Mouse (Mus musculus) forebrain, postnatal 0 days (tissue): ENCODE results near the gene Lpgat1. TPM values are rescaled to one million over a fixed set of nuclear protein-coding genes. Genes with fewer than 3 reads are reported as not detected.

Experiments
- ATAC-seq: fragments of 200-750 bp; cut with Nextera tagmentation; 2 replicates; pipeline ENCODE4 v1.8.0; 2017; ENCODE audit warnings: mild to moderate bottlenecking, moderate library complexity
- DNase-seq: peaks from one replicate; pipeline ENCODE4 v3.0.0-alpha.2; 2015
- H3K27ac ChIP-seq: fragments of 300-500 bp; sonication (generic); 2 replicates; pipeline ENCODE4 v1.5.1; 2014; ENCODE audit warnings: low read depth, mild to moderate bottlenecking, antibody characterized with exemption, low read length, moderate library complexity, mixed read lengths
- H3K27me3 ChIP-seq: fragments of 300-500 bp; sonication (generic); 2 replicates; pipeline ENCODE4 v1.6.1; 2014; ENCODE audit warnings: mild to moderate bottlenecking, low read length, mixed read lengths; ENCODE audit not compliant: insufficient read depth
- H3K36me3 ChIP-seq: fragments of 300-500 bp; sonication (generic); 2 replicates; pipeline ENCODE4 v1.6.1; 2014; ENCODE audit warnings: mild to moderate bottlenecking, moderate library complexity; ENCODE audit not compliant: insufficient read depth
- H3K4me1 ChIP-seq: fragments of 300-500 bp; sonication (generic); 2 replicates; pipeline ENCODE4 v1.6.1; 2014; ENCODE audit warnings: antibody characterized with exemption; ENCODE audit not compliant: insufficient read depth
- H3K4me2 ChIP-seq: fragments of 300-500 bp; sonication (generic); 2 replicates; pipeline ENCODE4 v1.6.1; 2014; ENCODE audit warnings: low read depth, mild to moderate bottlenecking, moderate library complexity
- H3K4me3 ChIP-seq: fragments of 300-500 bp; sonication (generic); 2 replicates; pipeline ENCODE4 v1.5.1; 2014; ENCODE audit warnings: low read depth, low read length, mixed read lengths
- H3K9ac ChIP-seq: fragments of 300-500 bp; sonication (generic); 2 replicates; pipeline ENCODE4 v1.6.1; 2014; ENCODE audit warnings: mild to moderate bottlenecking
- H3K9me3 ChIP-seq: fragments of 300-500 bp; sonication (generic); 2 replicates; pipeline ENCODE4 v1.6.1; 2016; ENCODE audit warnings: low read length
- CTCF ChIP-seq: sonication (generic); IDR thresholded peaks from 2 replicates; pipeline ENCODE4 v1.5.1; 2016; ENCODE audit warnings: antibody characterized with exemption, control low read depth, low read depth
- WGBS: fragments of 180-500 bp; shearing (Covaris S2); extraction: QIAGEN DNeasy Blood & Tissue Kit; methylation state at CpG from one replicate; pipeline ENCODE4 v1.1.7; 2014; 5-methylcytosine and 5-hydroxymethylcytosine counted together
- polyA plus RNA-seq: library from polyadenylated mRNA; unstranded; fragments of >200 nt; fragmentation: Nextera tagmentation; extraction: Ambion mirVana; gene quantifications from 2 replicates; pipeline ENCODE4 v1.2.1, GENCODE M21; 2015
- total RNA-seq: library from RNA; depleted of rRNA; stranded (reverse); fragments of >200 nt; gene quantifications from 2 replicates; pipeline ENCODE4 v1.2.3, GENCODE M21; 2014

Lpgat1 gene
- total and polyA plus RNA-seq, 2 experiments from 2014 or later: 46.6 to 73.8 TPM

DNA sequence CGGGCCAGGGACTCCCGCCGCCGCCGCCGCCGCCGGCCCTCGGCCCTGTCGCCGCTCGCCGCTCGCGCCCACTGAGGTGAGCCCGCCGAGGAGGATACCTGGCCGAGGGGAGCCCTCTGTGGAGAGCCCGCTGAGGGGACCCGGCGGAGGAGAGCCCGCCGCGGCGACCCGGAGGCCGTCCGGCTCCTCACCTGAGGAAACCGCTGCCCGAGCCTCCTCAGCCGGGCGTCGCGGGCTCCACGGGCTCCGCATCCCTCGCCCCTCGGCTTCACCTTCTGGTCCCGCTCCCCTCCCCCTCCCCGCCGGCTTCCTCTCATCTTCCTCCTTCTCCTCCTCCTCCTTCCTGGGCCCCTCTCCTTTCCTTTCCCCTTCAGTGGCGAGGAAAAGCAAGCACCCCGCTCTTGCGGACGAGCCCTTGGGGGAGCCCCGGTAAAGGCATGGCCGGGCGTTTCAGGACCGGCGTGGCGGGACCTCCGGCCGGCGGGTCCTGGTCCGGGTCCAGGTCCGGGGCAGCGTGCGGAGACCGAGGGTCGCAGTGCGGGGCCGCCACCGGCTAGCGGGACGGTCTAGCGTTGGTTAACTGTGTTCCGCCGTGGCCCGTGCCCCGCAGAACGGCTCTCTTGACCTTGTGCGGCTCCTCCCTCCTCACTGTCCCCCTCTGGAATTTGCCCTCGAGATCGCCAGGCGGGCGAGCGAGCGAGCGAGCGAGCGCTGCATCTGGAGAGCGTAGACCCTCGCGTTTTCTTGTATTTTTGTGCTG, 1.1 kb downstream of the Lpgat1 start:
- peak overlapping the region; percentile 62 for H3K4me2 ChIP-seq
- H3K36me3 ChIP-seq: peaks cover under 1% of the 10 kb centered on the region; the same call in 1 of the 2 replicates
- H3K4me3 ChIP-seq: peak overlapping the region; percentile 84
- WGBS: 3% methylated on average over 66 of the region's 84 CpGs
- DNase-seq: peak; percentile 56
- TF ChIP-seq CTCF: no peak
- no peaks in the 10 kb centered on the region for H3K27me3 ChIP-seq
- peak; percentile 34 for ATAC-seq
- H3K9me3 ChIP-seq: no peaks in the 10 kb centered on the region
- H3K4me1 ChIP-seq: no peaks in the 10 kb centered on the region
- H3K9ac ChIP-seq: peak overlapping the region; percentile 94
- peak overlapping the region; percentile 94 for H3K27ac ChIP-seq

- H3K9me3 ChIP-seq: no peaks in the 10 kb centered on the region
- WGBS: 9% methylated on average over 11 of the region's 11 CpGs
- ATAC-seq: no peak
- H3K4me2 ChIP-seq: peak overlapping the region; percentile 62
- H3K27me3 ChIP-seq: no peaks in the 10 kb centered on the region
- peak; percentile 51 for DNase-seq
- H3K36me3 ChIP-seq: peaks cover 7% of the 10 kb centered on the region
- peak overlapping the region; percentile 94 for H3K9ac ChIP-seq
- H3K4me3 ChIP-seq: peak overlapping the region; percentile 84
- TF ChIP-seq CTCF: no peak
- no peaks in the 10 kb centered on the region for H3K4me1 ChIP-seq
- peak overlapping the region; percentile 94 for H3K27ac ChIP-seq
These were observed 1.7 kb downstream of the Lpgat1 start for GRCm38 (mm10) chr1:191719326-191719725.

DNA sequence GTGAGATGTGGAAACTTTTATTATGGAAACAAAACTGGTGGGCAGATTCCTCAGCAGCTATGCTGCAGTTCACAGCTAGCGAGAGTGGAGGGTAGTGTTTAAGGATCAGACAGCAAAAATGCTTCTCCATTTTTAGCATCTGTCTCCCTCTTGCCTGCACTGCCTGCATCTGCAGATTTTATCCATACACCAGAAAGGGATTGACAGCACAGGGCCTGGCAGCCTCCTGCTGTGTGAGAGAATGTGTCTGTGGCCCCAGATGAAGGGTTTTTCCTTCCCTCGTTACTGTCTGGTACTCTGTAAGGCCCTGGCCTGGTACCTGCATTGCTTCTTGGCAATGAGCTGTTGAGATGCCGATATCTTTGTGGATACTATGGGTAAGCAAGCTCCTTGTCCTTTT, 2.8 kb downstream of the Lpgat1 start:
- no peaks in the 10 kb centered on the region for H3K4me1 ChIP-seq
- WGBS: 32% methylated on average over 3 of the region's 3 CpGs
- peak; percentile 38 for DNase-seq
- 0 out of 2 replicates have a peak overlapping the region, but pooled peaks have one; percentile 47 for H3K27ac ChIP-seq
- peak overlapping the region; percentile 30 for H3K4me3 ChIP-seq
- peaks cover 8% of the 10 kb centered on the region for H3K36me3 ChIP-seq
- H3K4me2 ChIP-seq: peak overlapping the region; percentile 62
- peak; percentile 34 for TF ChIP-seq CTCF
- no peaks in the 10 kb centered on the region for H3K27me3 ChIP-seq
- H3K9me3 ChIP-seq: no peaks in the 10 kb centered on the region
- peak; percentile 25; the same call in 1 of the 2 replicates for ATAC-seq
- H3K9ac ChIP-seq: peak overlapping the region; percentile 48

DNA sequence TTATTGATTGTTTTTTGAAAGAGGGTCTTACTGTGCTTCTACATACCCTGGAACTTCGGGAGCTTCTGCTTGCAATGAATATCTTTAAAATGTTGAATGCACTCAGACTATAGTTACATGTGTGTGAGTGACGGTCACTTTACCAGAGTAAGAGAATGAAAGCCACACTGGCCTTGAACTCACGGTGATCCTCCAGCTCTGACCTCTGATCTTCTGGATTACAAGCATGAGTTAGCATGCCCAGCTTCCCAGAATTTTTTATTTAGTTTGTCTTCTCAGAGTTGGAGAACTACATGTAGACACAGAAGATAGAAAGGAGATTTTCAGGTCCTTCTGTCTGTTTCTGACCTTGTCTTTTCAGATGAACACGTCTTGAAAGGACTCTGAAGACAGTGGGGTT, 5.1 kb downstream of the Lpgat1 start:
- no peak for DNase-seq
- WGBS: 79% methylated on average over 4 of the region's 4 CpGs
- no peaks in the 10 kb centered on the region for H3K4me1 ChIP-seq
- no peak overlapping the region for H3K4me3 ChIP-seq
- no peak overlapping the region for H3K9ac ChIP-seq
- H3K27ac ChIP-seq: no peak overlapping the region
- peaks cover 8% of the 10 kb centered on the region for H3K36me3 ChIP-seq
- no peak for TF ChIP-seq CTCF
- H3K4me2 ChIP-seq: no peak overlapping the region
- no peak for ATAC-seq
- H3K9me3 ChIP-seq: no peaks in the 10 kb centered on the region
- no peaks in the 10 kb centered on the region for H3K27me3 ChIP-seq

GRCm38 (mm10) chr1:191723675-191724074, 6.0 kb downstream of the Lpgat1 start:
- H3K4me3 ChIP-seq: no peak overlapping the region
- ATAC-seq: 0 out of 2 replicates have a peak, but pooled peaks have one; percentile 24

GRCm38 (mm10) chr1:191724385-191725061, 6.9 kb downstream of the Lpgat1 start:
- ATAC-seq: no peak
- Histone ChIP-seq H3K4me2 (no peak overlapping the region), H3K36me3 (peaks cover 15% of the 10 kb centered on the region), H3K9ac (no peak overlapping the region), H3K4me1 (no peaks in the 10 kb centered on the region), H3K9me3 (no peaks in the 10 kb centered on the region), H3K27ac (no peak overlapping the region), H3K27me3 (no peaks in the 10 kb centered on the region), H3K4me3 (no peak overlapping the region)
- WGBS: 76% methylated on average over 12 of the region's 12 CpGs
- TF ChIP-seq CTCF: no peak
- no peak for DNase-seq

More at GRCm38 (mm10) chr1:191723675-191724074, 6.0 kb downstream of the Lpgat1 start:
- Histone ChIP-seq H3K27ac (no peak overlapping the region), H3K4me1 (no peaks in the 10 kb centered on the region), H3K9me3 (no peaks in the 10 kb centered on the region), H3K9ac (no peak overlapping the region), H3K36me3 (peaks cover 15% of the 10 kb centered on the region), H3K4me2 (no peak overlapping the region), H3K27me3 (no peaks in the 10 kb centered on the region)
- no peak for DNase-seq
- WGBS: 45% methylated on average over 6 of the region's 6 CpGs
- TF ChIP-seq CTCF: peak; percentile 34

DNA sequence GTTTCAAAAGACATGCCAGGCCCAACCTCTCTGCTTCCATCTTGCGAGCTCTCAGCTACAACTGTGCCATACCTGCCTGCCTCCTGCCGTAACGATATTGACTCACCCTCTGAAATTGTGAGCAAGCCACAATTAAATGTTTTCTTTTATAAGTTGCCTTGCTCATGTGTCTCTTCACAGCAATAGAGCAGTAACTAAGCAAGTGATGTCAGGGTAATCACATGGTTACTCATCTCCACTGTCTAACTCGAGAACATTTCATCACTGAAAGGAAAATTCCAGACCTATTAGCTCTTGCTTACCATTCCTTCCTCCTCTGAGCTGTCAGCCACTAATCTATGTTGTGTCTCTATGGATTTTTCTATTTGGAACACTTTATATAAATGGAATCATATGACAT, 15.0 kb downstream of the Lpgat1 start:
- H3K36me3 ChIP-seq: peaks cover 7% of the 10 kb centered on the region
- no peak for DNase-seq
- no peaks in the 10 kb centered on the region for H3K27me3 ChIP-seq
- ATAC-seq: no peak
- H3K27ac ChIP-seq: no peak overlapping the region
- WGBS: 95% methylated on average over 4 of the region's 4 CpGs
- no peak overlapping the region for H3K4me3 ChIP-seq
- no peak for TF ChIP-seq CTCF
- no peaks in the 10 kb centered on the region for H3K4me1 ChIP-seq
- no peaks in the 10 kb centered on the region for H3K9me3 ChIP-seq
- H3K9ac ChIP-seq: no peak overlapping the region
- H3K4me2 ChIP-seq: no peak overlapping the region
